Mouse (Mus musculus) v-Abl transformed pro-B cells (cell line): Measurements from ENCODE around the gene Slc35b3.

Experiments used
- in situ Hi-C, 2 experiments: fragments of 400-800 bp; cut with MboI; formaldehyde crosslinking; loops; one replicate each; pipeline ENCODE4 v1.15.1; 2025; ENCODE audit not compliant: unreplicated experiment in 2 of 2

Slc35b3 gene

DNA sequence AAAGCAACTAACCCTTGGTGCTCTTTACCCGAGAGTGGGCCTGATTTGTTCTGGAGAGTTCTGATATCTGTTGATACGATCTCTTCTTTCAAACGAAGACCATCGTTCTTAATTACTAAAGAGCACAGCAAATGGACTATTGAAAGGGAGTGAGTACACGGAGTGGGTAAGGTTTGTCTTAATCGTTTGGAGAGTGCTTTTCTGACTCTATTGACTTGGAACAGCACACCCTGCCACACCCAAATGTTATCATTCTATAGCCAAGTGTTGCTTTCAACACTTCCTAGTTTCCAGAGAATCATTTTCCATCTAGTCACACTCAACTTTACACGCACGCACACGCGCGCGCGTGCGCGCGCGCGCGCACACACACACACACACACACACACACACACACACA lies 19.4 kb downstream of the Slc35b3 start:
- in situ Hi-C loops: no loop called here

DNA sequence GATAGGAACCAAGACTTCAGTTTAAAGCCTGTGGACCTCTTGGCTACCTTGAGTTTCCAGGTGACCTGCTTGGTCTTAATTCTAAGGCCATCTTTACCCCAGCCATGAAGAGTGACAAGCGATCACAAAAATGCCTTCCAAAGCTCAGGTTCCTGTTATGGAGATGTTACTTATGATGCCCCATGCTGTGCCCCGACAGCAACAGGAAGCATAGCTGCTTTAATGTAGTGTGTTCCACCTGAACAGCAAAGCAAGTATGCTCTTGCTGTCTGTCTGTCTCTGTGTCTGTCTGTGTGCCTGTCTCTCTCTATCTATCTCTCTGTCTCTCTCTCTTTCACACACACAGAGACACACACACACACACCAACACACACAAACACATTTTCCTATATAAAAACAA lies 22.2 kb downstream of the Slc35b3 start:
- in situ Hi-C loops: no loop called here

DNA sequence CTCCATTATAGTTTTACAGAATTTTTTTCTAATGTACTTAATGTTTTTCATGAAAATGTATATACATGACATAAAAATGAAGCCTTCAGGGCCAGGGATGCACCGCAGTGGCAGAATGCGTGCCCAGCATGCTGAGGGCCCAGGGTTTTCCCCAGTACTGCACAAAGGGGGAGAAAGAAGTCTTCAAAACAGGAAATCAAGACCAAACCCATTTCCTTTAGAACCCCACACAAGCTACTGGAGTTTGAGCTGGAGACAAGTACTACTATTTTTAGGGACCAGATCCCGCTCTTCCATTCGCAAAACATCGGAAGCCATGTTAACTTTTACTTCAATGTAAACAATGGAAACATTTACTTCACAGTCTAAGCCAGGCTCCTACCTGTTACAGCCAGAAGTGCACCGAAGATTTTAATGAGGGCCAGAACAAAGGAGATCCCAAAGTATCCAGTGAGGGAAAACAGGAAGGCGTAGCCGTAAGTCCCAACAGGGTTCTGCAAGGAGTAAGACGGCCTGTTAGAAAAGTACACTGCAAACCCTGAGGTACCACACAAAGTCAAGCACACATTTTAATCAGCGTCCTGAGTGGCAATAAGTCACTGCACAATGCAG lies 23.7 kb downstream of the Slc35b3 start:
- in situ Hi-C loops: no loop called here

GRCm38 (mm10) chr13:38935856-38936446 lies 24.7 kb downstream of the Slc35b3 start:
- in situ Hi-C loops: no loop called here

GRCm38 (mm10) chr13:38929843-38930578 lies 30.7 kb downstream of the Slc35b3 start:
- in situ Hi-C loops: no loop called here

- in situ Hi-C loops: no loop called here
Observed at GRCm38 (mm10) chr13:38922676-38923075, 38.0 kb downstream of the Slc35b3 start.

GRCm38 (mm10) chr13:38921306-38921705 lies 39.4 kb downstream of the Slc35b3 start:
- in situ Hi-C loops: no loop called here

DNA sequence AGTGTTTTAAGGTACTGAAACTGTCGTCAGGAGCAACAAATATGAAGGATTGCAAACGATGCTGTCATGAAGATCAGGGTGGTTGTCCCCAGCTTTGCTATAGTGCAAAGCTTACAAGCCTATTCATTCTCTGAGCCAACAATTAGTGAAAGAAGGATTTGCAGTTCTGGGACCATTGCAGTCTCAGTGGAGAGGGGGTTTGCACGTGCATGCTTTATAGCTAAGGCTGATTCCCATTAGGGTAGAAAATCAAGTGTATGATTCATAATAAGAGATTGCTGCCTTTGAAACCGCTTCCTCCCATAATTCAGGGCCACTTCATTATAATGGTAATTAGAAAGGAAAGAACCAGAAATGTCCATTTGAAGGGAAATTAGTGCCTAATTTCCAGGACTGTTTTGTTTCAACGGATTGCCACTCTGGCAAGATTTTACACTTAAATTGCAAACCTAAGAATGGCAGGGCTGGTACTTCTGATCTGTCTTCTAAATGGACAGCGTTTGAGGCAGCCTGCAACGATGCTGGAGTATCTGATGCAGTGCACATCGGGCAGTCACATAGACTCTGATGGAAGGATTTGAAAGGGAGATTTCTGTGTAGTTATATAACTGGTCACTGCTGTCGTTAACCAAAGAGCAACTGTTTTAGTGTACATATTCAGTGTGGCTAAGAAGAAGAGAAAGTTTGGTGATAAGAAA lies 42.3 kb downstream of the Slc35b3 start:
- in situ Hi-C loops: no loop called here

DNA sequence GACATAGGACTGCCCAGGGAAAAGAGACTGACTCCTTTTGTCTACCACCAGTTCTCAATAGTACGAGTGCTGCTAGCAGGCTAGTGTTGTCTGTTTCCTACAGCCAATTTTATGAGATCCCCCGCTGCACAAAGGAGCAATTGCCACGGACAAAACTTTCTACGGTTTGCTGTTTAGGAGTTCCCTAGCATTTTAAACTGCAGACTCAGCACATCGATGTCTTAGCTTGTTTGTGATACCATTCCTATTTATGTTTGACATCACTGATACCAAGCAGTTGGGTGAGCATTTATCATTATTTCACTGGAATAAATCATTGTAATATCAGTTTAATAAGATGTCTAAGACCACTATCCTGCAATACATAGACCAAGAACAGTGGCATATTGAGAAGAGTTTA lies 43.1 kb downstream of the Slc35b3 start:
- in situ Hi-C loops: no loop called here

GRCm38 (mm10) chr13:38914771-38915170 lies 45.9 kb downstream of the Slc35b3 start:
- in situ Hi-C loops: no loop called here

DNA sequence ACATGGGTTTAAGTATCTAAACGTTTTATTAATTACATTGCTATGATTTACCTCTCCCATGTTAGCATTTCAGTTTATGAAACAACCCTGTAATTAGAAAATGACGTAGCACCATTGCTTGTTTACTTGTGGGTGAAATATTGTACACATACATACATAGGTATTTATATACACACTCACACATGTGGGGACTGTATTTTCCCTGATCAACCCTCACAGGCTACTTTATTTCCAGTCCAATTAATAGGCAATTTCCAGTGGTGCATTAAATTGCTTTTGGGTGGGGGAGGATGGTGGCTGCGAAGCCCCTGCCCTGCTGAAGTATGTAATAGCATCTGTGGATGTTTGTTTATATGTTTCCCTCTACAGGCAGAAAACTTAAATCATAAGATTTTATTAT lies 68.3 kb downstream of the Slc35b3 start:
- in situ Hi-C loops: no loop called here
